Mouse (Mus musculus) T-helper 17 cell (primary cell): ENCODE measurements around the gene Pcgf1.

Source experiments
- in situ Hi-C, 2 experiments: fragments of 300-600 bp; cut with MboI, MseI; formaldehyde crosslinking; loops; 1 replicate in 1 of 2; 2 replicates in 1 of 2; pipeline ENCODE4 v1.15.1; 2025; ENCODE audit warnings: high pct_unique_total_duplicates in 2 of 2

Gene Pcgf1

GRCm38 (mm10) chr6:83101316-83101687, 23.6 kb downstream of the Pcgf1 start, which contains the start of the genes Ccdc142 and Gm42688:
Ccdc142 (plus strand) TSS chr6:83101601.
Gm42688 (plus strand) TSS chr6:83101617.
- in situ Hi-C loops, result loop anchor here (5.0 kb wide), 3 partner anchors 104 to 176 kb away; no protein-coding TSS in a partner anchor

GRCm38 (mm10) chr6:83101688-83102556, 24.3 kb downstream of the Pcgf1 start:
- in situ Hi-C loops, result loop anchor here (5.0 kb wide), 3 partner anchors 105 to 175 kb away; no protein-coding TSS in a partner anchor

GRCm38 (mm10) chr6:83103130-83103650, 25.5 kb downstream of the Pcgf1 start:
- in situ Hi-C loops, result loop anchor here (5.0 kb wide), 3 partner anchors 106 to 174 kb away; no protein-coding TSS in a partner anchor

- in situ Hi-C loops, result loop anchor here (5.0 kb wide), 3 partner anchors 107 to 173 kb away; no protein-coding TSS in a partner anchor
These were observed 26.5 kb downstream of the Pcgf1 start for GRCm38 (mm10) chr6:83104158-83104557.

DNA sequence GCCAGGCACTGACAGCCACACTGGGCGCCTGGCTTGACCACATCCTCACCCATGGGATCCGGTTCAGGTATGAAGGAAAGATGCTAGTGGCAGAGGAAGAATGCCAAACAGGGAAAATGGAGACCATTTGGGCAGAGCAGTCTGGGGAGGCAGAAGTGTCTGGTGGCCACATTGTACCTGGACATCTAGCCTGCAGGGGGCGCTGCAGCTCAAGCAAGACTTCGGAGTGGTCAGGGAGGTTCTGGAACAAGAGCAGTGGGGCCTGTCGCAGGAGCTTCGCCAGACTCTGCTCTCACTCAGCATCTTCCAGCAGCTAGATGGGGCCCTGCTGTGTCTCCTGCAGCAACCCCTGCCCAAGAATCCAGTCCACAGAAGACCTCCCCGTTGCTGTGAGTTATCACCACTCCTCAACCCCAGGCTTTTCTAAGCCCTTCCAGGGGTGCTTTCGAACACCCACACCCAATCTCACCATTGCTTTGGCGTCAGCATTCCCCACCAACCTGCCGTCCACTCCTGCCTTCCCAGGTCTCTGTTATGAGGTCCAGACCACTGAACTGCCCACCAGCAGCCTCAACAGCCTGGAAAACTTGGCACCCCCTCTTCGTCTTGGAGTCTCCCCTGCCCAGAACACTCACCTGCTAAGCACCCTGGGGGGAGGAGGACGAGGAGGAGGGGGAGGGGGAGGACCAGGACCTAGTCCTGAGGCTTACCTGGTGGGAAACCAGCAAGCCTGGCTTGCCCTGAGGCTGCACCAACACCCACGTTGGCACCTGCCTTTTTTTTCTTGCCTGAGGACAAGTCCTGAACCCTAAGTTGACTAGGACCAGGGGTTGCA, 30.1 kb downstream of the Pcgf1 start:
- in situ Hi-C loops, result no loop called here

- in situ Hi-C loops, result no loop called here
These were observed 31.3 kb downstream of the Pcgf1 start, which contains the start of gene Mrpl53 for GRCm38 (mm10) chr6:83108762-83109668. Mrpl53 (plus strand) TSS chr6:83109040.

DNA sequence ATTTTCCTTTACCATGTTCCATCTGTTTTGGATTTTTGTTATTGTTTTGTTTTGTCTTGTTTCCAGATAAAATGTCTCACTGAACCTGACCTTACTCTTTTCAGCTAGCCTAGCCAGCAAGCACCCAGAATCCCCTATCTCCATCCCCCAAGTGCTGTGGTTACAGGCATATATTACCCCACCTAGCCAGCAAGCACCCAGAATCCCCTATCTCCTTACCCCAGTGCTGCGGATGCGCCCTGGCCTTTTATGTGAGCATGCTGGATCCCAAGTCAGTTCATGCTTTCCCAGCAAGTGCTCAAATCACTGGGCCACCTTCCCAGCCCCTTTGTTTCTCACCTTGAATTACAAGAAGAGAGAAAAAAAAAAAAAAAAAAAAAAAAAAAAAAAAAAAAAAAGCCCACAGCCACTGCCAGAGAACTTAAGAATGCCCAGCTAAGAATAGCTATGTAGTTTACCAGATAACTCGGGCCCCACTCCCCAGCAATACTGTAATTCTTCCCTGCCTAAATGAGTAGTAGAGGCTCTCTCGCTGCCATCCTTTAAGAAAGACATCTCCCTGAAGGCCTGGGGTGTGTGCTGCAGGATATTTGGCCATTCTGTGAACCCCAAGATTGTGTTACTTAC, 34.0 kb downstream of the Pcgf1 start:
- in situ Hi-C loops, result loop anchor here in 1 of 2 experiments (10.0 kb wide), 1 partner anchor 883 kb away; no protein-coding TSS in a partner anchor

DNA sequence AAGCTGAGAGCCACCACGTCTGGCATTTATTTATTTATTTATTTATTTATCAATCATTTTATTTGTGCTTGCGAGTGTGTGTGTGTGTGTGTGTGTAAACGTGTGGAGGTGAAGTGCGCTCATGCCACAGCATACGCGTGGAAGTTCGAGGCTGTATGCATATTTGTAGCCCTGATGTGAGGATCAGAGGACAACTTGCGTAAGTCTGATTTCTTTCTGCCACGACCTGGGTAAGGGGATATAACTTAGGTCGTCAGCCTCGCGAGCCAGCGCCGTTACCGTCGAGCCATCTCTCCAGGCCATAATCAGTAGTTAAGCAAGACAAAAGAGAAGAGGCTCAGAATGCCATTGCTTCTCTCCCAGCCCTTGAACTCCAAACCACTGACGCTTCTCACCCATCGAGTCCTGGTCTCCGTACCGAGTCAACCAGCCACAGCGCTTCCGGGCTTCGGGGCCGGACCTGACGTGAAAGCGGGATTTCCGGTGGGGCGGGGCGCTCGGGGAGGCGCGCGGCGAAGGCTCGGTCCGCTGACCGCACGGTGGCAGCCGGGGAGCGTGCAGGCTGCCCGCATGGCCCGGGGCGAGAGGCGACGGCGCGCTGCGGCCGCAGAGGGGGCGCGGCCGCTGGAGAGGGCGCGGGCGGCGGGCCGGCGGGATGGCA, 37.5 kb downstream of the Pcgf1 start, which contains the start of gene Mogs:
TSS of gene Mogs (plus strand) at position 486 of the 661 bp plus-strand sequence.
- in situ Hi-C loops, result loop anchor here in 1 of 2 experiments (5.0 to 10.0 kb wide), 2 partner anchors 43 to 880 kb away; partner anchors contain the start of gene Tlx2

DNA sequence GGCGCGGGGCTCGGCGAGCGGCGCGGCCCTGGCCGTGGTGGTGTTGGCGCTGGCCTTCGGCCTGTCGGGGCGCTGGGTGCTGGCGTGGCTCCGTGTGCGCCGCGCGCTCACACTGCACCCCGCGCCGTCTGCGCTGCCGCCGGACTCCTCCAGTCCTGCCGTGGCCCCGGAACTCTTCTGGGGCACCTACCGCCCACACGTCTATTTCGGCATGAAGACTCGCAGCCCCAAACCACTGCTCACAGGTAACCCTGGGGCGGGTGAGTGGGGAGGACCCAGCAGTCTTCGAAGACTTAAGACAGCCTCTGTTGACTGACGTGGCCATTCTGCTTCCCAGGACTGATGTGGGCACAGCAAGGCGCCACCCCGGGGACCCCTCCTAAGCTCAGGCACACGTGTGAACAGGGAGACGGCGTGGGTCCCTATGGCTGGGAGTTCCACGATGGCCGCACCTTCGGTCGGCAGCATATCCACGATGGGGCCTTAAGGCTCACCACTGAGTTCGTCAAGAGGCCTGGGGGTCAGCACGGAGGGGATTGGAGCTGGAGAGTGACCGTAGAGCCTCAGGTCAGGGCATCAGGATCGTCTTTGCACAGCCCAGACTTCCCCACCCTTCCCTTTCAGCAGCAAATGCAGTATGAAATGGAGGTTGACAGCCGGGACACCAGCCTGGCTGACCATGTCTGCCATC, 38.2 kb downstream of the Pcgf1 start:
- in situ Hi-C loops, result loop anchor here in 1 of 2 experiments (5.0 to 10.0 kb wide), 2 partner anchors 44 to 879 kb away; partner anchors contain the start of gene Tlx2

DNA sequence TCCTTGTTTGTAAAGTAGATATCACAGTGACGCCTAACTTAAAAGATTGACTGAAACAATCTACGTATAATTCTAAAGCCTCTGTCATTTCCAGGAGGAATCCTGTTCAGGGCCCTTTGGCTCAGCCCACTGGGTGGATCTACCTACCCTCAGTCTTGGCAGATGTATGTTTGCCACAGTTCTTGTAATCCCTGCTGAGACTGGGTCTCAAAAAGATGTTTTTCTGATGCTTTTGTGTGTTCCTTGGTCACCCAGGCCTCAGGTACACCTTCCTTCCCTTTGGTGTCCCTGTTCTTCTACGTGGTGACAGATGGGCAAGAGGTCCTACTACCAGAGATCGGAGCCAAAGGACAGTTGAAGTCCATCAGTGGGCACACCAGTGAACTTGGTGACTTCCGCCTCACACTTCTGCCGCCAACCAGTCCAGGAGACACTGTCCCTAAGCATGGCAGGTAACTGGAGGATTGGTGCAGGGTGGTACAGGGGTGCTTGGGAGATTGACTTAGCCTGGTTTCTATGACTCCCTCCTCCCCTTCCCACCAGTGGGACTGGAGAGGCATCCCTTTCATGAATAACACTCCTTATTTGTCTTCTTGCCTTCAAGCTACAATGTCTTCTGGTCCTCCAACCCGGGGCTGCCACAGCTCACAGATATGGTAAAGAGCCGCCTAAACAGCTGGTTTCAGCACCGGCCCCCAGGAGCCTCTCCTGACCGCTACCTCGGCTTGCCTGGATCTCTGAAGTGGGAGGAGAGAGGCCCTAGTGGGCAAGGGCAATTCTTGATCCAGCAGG, 38.9 kb downstream of the Pcgf1 start:
- in situ Hi-C loops, result loop anchor here in 1 of 2 experiments (5.0 to 10.0 kb wide), 2 partner anchors 44 to 878 kb away; partner anchors contain the start of gene Tlx2

- in situ Hi-C loops, result loop anchor here in 1 of 2 experiments (5.0 to 10.0 kb wide), 2 partner anchors 45 to 878 kb away; partner anchors contain the start of gene Tlx2
These were observed 39.4 kb downstream of the Pcgf1 start for GRCm38 (mm10) chr6:83117165-83117438.

GRCm38 (mm10) chr6:83117616-83118015, 39.9 kb downstream of the Pcgf1 start:
- in situ Hi-C loops, result loop anchor here in 1 of 2 experiments (5.0 to 10.0 kb wide), 2 partner anchors 45 to 877 kb away; partner anchors contain the start of gene Tlx2

DNA sequence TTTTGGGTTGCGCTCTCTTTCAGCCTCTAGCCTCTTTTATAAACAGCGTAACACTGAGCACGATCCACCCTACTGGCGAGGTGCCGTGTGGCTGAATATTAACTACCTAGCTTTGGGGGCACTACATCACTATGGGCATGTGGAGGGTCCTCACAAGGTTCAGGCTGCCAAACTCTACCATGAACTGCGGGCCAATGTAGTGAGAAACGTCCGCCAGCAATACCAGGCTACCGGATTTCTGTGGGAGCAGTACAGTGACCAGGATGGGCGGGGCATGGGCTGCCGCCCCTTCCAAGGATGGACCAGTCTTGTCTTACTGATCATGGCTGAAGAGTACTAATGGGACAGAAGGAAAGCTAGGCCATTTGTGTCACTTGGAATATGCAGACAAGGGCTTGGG, 40.7 kb downstream of the Pcgf1 start:
- in situ Hi-C loops, result loop anchor here in 1 of 2 experiments (5.0 to 10.0 kb wide), 2 partner anchors 46 to 876 kb away; partner anchors contain the start of gene Tlx2

GRCm38 (mm10) chr6:83118825-83119733, 41.4 kb downstream of the Pcgf1 start:
- in situ Hi-C loops, result loop anchor here in 1 of 2 experiments (5.0 to 10.0 kb wide), 2 partner anchors 47 to 876 kb away; partner anchors contain the start of gene Tlx2

DNA sequence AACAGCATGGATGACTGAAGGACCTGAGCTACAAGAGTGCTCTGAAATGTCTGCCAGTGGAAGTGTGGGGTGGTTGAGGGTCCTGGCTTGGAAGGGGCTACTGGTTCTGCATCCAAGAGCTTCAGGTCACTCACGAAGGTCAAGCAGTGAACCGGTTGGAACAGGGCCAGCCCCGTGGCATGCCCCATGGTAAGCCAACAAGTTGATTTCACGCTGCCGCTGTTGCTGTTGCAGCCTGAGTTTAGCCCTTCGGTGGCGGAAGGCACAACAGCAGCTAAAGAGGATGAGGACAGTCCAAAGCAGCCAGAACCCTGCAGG, 42.0 kb downstream of the Pcgf1 start:
- in situ Hi-C loops, result loop anchor here in 1 of 2 experiments (5.0 to 10.0 kb wide), 2 partner anchors 47 to 875 kb away; partner anchors contain the start of gene Tlx2
